Mouse (Mus musculus): ENCODE measurements around the gene Ankrd6. TPM values are rescaled to one million over a fixed set of nuclear protein-coding genes. Genes with fewer than 3 reads are reported as not detected.
A peak's percentile ranks its signal among the peaks of the same experiment; 100 is the strongest.
"Not testable (repeated sequence)": the region's sequence is repeated elsewhere in the genome, so short reads cannot be mapped to it uniquely, and the experiment has no call there.

Gene Ankrd6
- polyA plus RNA-seq, 1 experiment from 2014 or later, result 12.0 TPM

GRCm38 (mm10) chr4:32983176-32984155 is 32.8 kb upstream of the Ankrd6 start:
- Histone ChIP-seq H3K9ac (peak overlapping the region; percentile 64), H3K4me3 (replicated peaks) (peak overlapping the region; percentile 72), H3K36me3 (no peaks in the 10 kb centered on the region), H3K27ac (replicated peaks) (peak overlapping the region; percentile 72), H3K4me1 (peaks cover 17% of the 10 kb centered on the region), H3K27me3 (no peaks in the 10 kb centered on the region), H3K9me3 (replicated peaks) (no peaks in the 10 kb centered on the region), H3K4me2 (replicated peaks) (peak overlapping the region; percentile 100)
- peak; percentile 71 for ATAC-seq (ENCODE audit: insufficient number of reproducible peaks, low FRiP score, low TSS enrichment, low read depth)
- WGBS, result under 1% methylated on average over 75 of the region's 94 CpGs

- Histone ChIP-seq H3K4me2 (replicated peaks) (peak within 1 kb of the TSS; percentile 100), H3K27me3 (no peaks in the 10 kb centered on the region), H3K36me3 (no peaks in the 10 kb centered on the region), H3K9me3 (replicated peaks) (no peaks in the 10 kb centered on the region), H3K9ac (peak within 1 kb of the TSS; percentile 64), H3K4me1 (peaks cover 17% of the 10 kb centered on the region), H3K4me3 (replicated peaks) (peak within 1 kb of the TSS; percentile 72), H3K27ac (replicated peaks) (peak within 1 kb of the TSS; percentile 72)
- peak; percentile 44 for ATAC-seq (ENCODE audit: insufficient number of reproducible peaks, low FRiP score, low TSS enrichment, low read depth)
- WGBS, result under 1% methylated on average over 15 of the region's 18 CpGs
Measured at GRCm38 (mm10) chr4:32982716-32983175, 32.1 kb upstream of the Ankrd6 start, which contains the start of gene Rragd. Gene Rragd, plus strand, starts transcription at chr4:32983037.

DNA sequence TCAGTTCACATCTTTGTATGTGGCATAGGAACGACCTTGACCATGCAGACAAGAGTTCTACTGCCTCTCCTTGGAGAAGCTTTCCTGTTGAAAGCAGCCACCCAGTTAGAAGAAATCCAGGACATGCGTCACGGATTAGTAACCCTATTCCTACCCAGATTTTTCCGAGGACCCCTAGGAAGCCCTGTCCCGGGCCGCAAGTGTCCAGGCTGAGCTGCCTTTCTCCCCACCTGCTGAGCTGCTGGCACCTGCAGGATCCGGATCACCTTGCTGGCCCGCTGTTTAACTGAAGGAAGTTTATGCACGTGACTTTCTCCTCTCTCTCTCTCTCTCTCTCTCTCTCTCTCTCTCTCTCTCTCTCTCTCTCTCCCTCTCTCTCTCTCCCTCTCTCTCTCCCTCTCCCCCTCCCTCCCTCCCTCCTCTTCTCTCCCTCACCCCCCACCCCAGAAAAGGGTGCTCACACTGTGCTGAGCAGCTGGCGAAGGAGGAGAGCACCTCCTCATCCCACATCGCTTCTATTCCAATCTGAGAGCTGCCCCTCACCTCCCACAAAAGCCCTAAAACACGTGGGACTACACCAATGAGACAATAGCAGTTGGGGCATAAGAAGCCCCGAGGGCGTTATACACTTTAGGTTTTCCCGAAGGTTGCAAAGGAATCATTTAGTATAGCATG is 31.5 kb upstream of the Ankrd6 start:
- peak overlapping the region; percentile 100 for H3K4me2 ChIP-seq (replicated peaks)
- no peaks in the 10 kb centered on the region for H3K36me3 ChIP-seq
- H3K9ac ChIP-seq, result no peak overlapping the region
- 3% methylated on average over 15 of the region's 15 CpGs for WGBS
- no peaks in the 10 kb centered on the region for H3K9me3 ChIP-seq (replicated peaks)
- H3K4me3 ChIP-seq (replicated peaks), result peak overlapping the region; percentile 72
- H3K4me1 ChIP-seq, result peaks cover 17% of the 10 kb centered on the region
- ATAC-seq (ENCODE audit: insufficient number of reproducible peaks, low FRiP score, low TSS enrichment, low read depth), result no peak
- H3K27me3 ChIP-seq, result no peaks in the 10 kb centered on the region
- no peak overlapping the region for H3K27ac ChIP-seq (replicated peaks)

- ATAC-seq (ENCODE audit: insufficient number of reproducible peaks, low FRiP score, low TSS enrichment, low read depth), result no peak
- Histone ChIP-seq H3K9me3 (replicated peaks) (no peaks in the 10 kb centered on the region), H3K27me3 (no peaks in the 10 kb centered on the region), H3K4me1 (peaks cover 17% of the 10 kb centered on the region), H3K9ac (no peak overlapping the region), H3K27ac (replicated peaks) (no peak overlapping the region), H3K4me2 (replicated peaks) (no peak overlapping the region), H3K4me3 (replicated peaks) (no peak overlapping the region), H3K36me3 (no peaks in the 10 kb centered on the region)
- WGBS, result 20% methylated on average over 5 of the region's 5 CpGs
Measured at GRCm38 (mm10) chr4:32981617-32982016, 31.0 kb upstream of the Ankrd6 start.

GRCm38 (mm10) chr4:32980061-32980460 is 29.4 kb upstream of the Ankrd6 start:
- Histone ChIP-seq H3K4me2 (replicated peaks) (no peak overlapping the region), H3K27me3 (no peaks in the 10 kb centered on the region), H3K4me1 (peaks cover 16% of the 10 kb centered on the region), H3K27ac (replicated peaks) (no peak overlapping the region), H3K9ac (no peak overlapping the region), H3K36me3 (no peaks in the 10 kb centered on the region), H3K4me3 (replicated peaks) (no peak overlapping the region), H3K9me3 (replicated peaks) (no peaks in the 10 kb centered on the region)
- no peak for ATAC-seq (ENCODE audit: insufficient number of reproducible peaks, low FRiP score, low TSS enrichment, low read depth)
- WGBS, result 72% methylated on average over 3 of the region's 3 CpGs

DNA sequence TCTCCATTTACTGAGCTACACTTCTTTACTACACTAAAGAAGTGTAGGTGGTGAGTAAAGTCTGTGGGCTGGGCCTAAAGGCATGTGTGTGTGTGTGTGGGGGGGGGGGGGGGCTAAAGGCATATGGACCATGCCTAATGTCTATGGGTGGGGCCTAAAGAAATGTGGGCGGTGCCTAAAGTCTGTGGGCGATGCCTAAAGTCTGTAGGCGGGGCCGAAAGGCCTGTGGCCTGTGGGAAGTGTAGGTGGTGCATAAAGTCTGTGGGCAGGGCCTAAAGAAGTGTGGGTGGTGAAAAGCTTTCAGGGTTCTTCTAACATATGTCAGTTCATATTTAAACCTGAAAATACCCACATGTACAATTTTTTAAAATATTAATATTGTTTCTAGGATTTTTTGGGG is 26.7 kb upstream of the Ankrd6 start:
- H3K4me1 ChIP-seq, result no peaks in the 10 kb centered on the region
- H3K27ac ChIP-seq (replicated peaks), result no peak overlapping the region
- no peak overlapping the region for H3K4me2 ChIP-seq (replicated peaks)
- WGBS, result 85% methylated on average over 4 of the region's 4 CpGs
- no peak overlapping the region for H3K4me3 ChIP-seq (replicated peaks)
- no peaks in the 10 kb centered on the region for H3K36me3 ChIP-seq
- ATAC-seq (ENCODE audit: insufficient number of reproducible peaks, low FRiP score, low TSS enrichment, low read depth), result no peak
- H3K9ac ChIP-seq, result no peak overlapping the region
- no peaks in the 10 kb centered on the region for H3K27me3 ChIP-seq
- H3K9me3 ChIP-seq (replicated peaks), result 0 out of 2 replicates have a peak, but pooled peaks cover 10% of the 10 kb centered on the region

DNA sequence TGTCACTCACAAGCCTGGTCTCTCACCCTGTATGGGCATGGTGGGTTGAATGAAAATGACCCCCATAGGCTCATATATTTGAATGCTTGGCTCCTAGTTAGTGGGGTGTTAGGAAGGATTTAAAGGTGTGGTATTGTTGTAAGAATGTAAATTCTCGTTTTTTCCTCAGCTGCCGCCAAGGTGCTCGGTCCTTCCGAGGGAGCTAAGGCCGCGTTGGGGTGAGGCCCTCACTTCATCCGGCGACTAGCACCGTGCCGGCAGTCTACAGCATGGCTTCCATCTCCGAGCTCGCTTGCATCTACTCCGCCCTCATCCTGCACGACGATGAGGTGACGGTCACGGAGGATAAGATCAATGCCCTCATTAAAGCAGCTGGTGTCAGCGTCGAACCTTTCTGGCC is 14.0 kb upstream of the Ankrd6 start:
- WGBS, result 87% methylated on average over 19 of the region's 19 CpGs
- not testable (repeated sequence) for ATAC-seq (ENCODE audit: insufficient number of reproducible peaks, low FRiP score, low TSS enrichment, low read depth)

DNA sequence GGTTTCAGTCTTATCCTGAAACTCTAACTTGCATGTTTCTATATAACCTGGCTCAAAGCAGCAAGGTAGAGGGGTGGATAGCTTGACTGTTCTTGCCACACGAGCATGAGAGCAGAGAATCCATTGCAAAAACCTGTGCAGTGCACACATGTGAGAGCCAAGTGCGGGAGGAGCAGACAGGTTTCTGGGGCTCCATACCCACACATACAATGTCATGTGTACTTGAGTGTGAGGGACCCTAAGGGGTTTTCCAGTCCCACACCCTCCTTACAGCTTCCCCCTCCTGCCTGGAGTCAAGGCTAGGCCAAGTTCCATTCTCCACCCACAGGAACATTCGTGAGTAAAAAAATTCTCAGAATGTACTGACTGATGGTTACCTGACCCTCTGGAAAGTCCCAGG is 10.8 kb upstream of the Ankrd6 start:
- no peaks in the 10 kb centered on the region for H3K9me3 ChIP-seq (replicated peaks)
- no peak overlapping the region for H3K4me2 ChIP-seq (replicated peaks)
- H3K9ac ChIP-seq, result no peak overlapping the region
- WGBS, result 56% methylated on average over 3 of the region's 3 CpGs
- H3K27ac ChIP-seq (replicated peaks), result no peak overlapping the region
- no peak for ATAC-seq (ENCODE audit: insufficient number of reproducible peaks, low FRiP score, low TSS enrichment, low read depth)
- no peaks in the 10 kb centered on the region for H3K4me1 ChIP-seq
- no peaks in the 10 kb centered on the region for H3K36me3 ChIP-seq
- no peak overlapping the region for H3K4me3 ChIP-seq (replicated peaks)
- H3K27me3 ChIP-seq, result no peaks in the 10 kb centered on the region

More for the DNA sequence above, 14.0 kb upstream of the Ankrd6 start:
- not testable (repeated sequence) for H3K4me3 ChIP-seq (replicated peaks); H3K9me3 ChIP-seq (replicated peaks); H3K27ac ChIP-seq (replicated peaks); H3K4me2 ChIP-seq (replicated peaks); H3K9ac ChIP-seq; H3K4me1 ChIP-seq; H3K27me3 ChIP-seq; H3K36me3 ChIP-seq

DNA sequence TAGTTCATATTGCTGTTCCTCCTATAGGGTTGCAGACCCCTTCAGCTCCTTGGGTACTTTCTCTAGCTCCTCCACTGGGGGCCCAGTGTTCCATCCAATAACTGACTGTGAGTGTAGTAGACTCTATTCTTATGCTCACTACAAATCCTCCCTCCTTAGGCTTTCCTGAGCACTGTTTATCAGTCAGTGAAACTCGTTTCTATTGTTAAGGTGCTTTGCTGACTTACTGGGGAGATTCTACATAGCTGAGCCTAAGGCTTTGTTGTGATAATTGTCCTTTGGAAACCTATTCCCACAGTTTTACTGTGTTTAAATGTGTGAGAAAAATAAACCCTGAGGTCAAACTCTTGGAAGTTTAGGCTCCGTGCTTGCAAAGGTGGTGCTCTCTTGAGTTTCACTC is 5.8 kb upstream of the Ankrd6 start:
- 39% methylated on average over 2 of the region's 2 CpGs for WGBS
- no peak overlapping the region for H3K4me3 ChIP-seq (replicated peaks)
- no peak for ATAC-seq (ENCODE audit: insufficient number of reproducible peaks, low FRiP score, low TSS enrichment, low read depth)
- no peak overlapping the region for H3K4me2 ChIP-seq (replicated peaks)
- no peak overlapping the region for H3K27ac ChIP-seq (replicated peaks)
- no peaks in the 10 kb centered on the region for H3K9me3 ChIP-seq (replicated peaks)
- no peaks in the 10 kb centered on the region for H3K36me3 ChIP-seq
- 0 out of 2 replicates have a peak, but pooled peaks cover 3% of the 10 kb centered on the region for H3K27me3 ChIP-seq
- no peak overlapping the region for H3K9ac ChIP-seq
- H3K4me1 ChIP-seq, result peaks cover 3% of the 10 kb centered on the region; the same call in 1 of the 2 replicates

DNA sequence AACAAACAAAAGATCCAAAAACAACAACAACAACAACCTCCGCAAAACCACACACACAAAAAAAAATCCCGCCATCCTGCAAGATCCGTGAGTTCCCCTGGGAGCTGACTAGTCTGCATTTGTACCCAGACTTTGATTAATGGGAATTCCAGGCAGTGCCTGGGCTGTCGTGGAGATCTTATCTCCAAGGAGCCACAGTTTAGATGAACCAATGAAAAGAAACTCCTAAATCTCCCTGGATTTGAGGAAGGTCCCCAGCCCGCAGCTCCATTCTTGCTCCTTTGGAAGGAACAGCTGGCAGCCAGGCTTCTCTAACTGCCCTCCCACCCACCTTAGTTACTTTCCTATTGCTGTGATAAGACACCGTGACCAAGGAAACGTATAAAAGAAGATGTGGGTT is 2.0 kb upstream of the Ankrd6 start:
- WGBS, result 17% methylated on average over 7 of the region's 7 CpGs
- peak overlapping the region; percentile 83; the same call in 1 of the 2 replicates for H3K4me2 ChIP-seq (replicated peaks)
- no peak overlapping the region for H3K27ac ChIP-seq (replicated peaks)
- peaks cover 14% of the 10 kb centered on the region for H3K4me1 ChIP-seq
- H3K9me3 ChIP-seq (replicated peaks), result no peaks in the 10 kb centered on the region
- no peak for ATAC-seq (ENCODE audit: insufficient number of reproducible peaks, low FRiP score, low TSS enrichment, low read depth)
- H3K9ac ChIP-seq, result no peak overlapping the region
- H3K27me3 ChIP-seq, result 0 out of 2 replicates have a peak, but pooled peaks cover 3% of the 10 kb centered on the region
- no peaks in the 10 kb centered on the region for H3K36me3 ChIP-seq
- H3K4me3 ChIP-seq (replicated peaks), result no peak overlapping the region
